Mouse (Mus musculus): ENCODE measurements around the gene Ugt1a8. TPM values are rescaled to one million over a fixed set of nuclear protein-coding genes. Genes with fewer than 3 reads are reported as not detected.

Gene Ugt1a8
- total and polyA plus RNA-seq, 3 experiments: not detected

DNA sequence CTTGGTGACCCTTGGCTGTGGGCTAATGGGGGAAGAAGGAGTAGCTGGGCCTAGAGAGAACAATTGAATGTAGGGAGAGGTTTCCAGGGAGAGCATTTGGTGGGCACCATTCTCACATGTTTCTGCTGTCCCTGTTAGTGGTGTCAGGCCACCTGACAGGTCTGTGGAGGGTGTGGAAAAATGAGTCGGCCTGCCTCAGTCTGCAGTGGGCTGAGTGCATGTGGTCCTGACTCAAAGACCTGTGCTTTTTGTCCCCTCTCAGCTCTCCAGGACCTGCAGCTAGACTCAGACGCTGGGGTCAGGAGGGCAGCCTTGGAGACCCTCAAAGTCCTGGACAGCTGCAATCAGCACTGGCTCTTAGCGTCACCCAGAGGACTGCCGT lies 172.0 kb downstream of the Ugt1a8 start:
- Histone ChIP-seq H3K9ac (ENCODE audit: control insufficient read depth, low read depth, low read length, poor library complexity, severe bottlenecking) (no peak overlapping the region), H3K36me3 (ENCODE audit: control insufficient read depth in 1 of 2, insufficient read depth in 2 of 2, low read length in 2 of 2) (peaks cover 0 to 24% of the 10 kb centered on the region in 2 experiments; a peak in 3 of 4 replicates), H3K4me3 (ENCODE audit: control insufficient read depth in 1 of 2, insufficient read depth in 1 of 2, low read depth in 2 of 2, low read length in 2 of 2) (no peak overlapping the region), H3K9me3 (replicated peaks; ENCODE audit: insufficient read depth, low read length) (no peaks in the 10 kb centered on the region), H3K27me3 (ENCODE audit: control insufficient read depth in 1 of 2, insufficient read depth in 2 of 2, low read length in 2 of 2) (no peaks in the 10 kb centered on the region), H3K27ac (ENCODE audit: control insufficient read depth, low read depth, low read length) (no peak overlapping the region), H3K79me2 (ENCODE audit: control insufficient read depth, insufficient read depth, low read length, poor library complexity) (no peaks in the 10 kb centered on the region), H3K4me1 (ENCODE audit: control insufficient read depth in 1 of 2, insufficient read depth in 2 of 2, low read length in 2 of 2) (peaks cover 7 to 17% of the 10 kb centered on the region in 2 experiments)
- DNase-seq (ENCODE audit: low read depth, low spot score): no peak
- TF ChIP-seq POLR2A (IDR thresholded peaks at IDR 0.05; ENCODE audit: control insufficient read depth in 1 of 2, insufficient read depth in 1 of 2, low read depth in 1 of 2, low read length in 2 of 2, poor library complexity in 1 of 2) (peak in 1 of 2 experiments; percentile 30; a peak in 1 of 4 replicates), MXI1 (IDR thresholded peaks at IDR 0.05; ENCODE audit: low read depth, low read length) (no peak), ZC3H11A (IDR thresholded peaks at IDR 0.05; ENCODE audit: low read depth, low read length) (no peak)

DNA sequence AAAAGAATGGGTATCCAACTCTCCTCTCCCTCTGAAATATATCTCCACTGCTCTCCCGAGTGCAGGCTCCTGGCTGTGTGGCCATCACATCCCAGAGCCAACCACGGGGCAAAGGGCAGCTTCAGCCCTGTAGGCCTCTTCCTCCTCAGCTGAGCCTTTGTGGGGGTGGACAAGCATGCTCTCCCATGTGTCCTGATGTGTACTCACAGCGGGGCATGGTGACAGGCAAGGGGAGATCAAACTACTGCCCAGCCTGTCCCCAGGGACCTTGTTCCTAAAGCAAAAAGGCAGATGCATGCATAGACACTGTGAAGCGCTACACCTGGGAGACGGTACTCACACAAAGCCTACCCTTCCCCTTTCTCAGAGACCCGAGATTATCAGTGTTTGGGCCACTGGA lies 172.5 kb downstream of the Ugt1a8 start:
- DNase-seq (ENCODE audit: low read depth, low spot score): peak; percentile 47
- Histone ChIP-seq H3K9ac (ENCODE audit: control insufficient read depth, low read depth, low read length, poor library complexity, severe bottlenecking) (no peak overlapping the region), H3K36me3 (ENCODE audit: control insufficient read depth in 1 of 2, insufficient read depth in 2 of 2, low read length in 2 of 2) (peaks cover 0 to 24% of the 10 kb centered on the region in 2 experiments; a peak in 3 of 4 replicates), H3K9me3 (replicated peaks; ENCODE audit: insufficient read depth, low read length) (no peaks in the 10 kb centered on the region), H3K27ac (ENCODE audit: control insufficient read depth, low read depth, low read length) (no peak overlapping the region), H3K79me2 (ENCODE audit: control insufficient read depth, insufficient read depth, low read length, poor library complexity) (no peaks in the 10 kb centered on the region), H3K4me3 (ENCODE audit: control insufficient read depth in 1 of 2, insufficient read depth in 1 of 2, low read depth in 2 of 2, low read length in 2 of 2) (no peak overlapping the region), H3K27me3 (ENCODE audit: control insufficient read depth in 1 of 2, insufficient read depth in 2 of 2, low read length in 2 of 2) (no peaks in the 10 kb centered on the region), H3K4me1 (ENCODE audit: control insufficient read depth in 1 of 2, insufficient read depth in 2 of 2, low read length in 2 of 2) (peaks cover 7 to 17% of the 10 kb centered on the region in 2 experiments)
- TF ChIP-seq RCOR1 (IDR thresholded peaks at IDR 0.05; ENCODE audit: low read depth, low read length) (no peak), POLR2A (IDR thresholded peaks at IDR 0.05; ENCODE audit: control insufficient read depth in 1 of 2, insufficient read depth in 1 of 2, low read depth in 1 of 2, low read length in 2 of 2, poor library complexity in 1 of 2) (peak in 1 of 2 experiments; percentile 31; a peak in 1 of 4 replicates)

DNA sequence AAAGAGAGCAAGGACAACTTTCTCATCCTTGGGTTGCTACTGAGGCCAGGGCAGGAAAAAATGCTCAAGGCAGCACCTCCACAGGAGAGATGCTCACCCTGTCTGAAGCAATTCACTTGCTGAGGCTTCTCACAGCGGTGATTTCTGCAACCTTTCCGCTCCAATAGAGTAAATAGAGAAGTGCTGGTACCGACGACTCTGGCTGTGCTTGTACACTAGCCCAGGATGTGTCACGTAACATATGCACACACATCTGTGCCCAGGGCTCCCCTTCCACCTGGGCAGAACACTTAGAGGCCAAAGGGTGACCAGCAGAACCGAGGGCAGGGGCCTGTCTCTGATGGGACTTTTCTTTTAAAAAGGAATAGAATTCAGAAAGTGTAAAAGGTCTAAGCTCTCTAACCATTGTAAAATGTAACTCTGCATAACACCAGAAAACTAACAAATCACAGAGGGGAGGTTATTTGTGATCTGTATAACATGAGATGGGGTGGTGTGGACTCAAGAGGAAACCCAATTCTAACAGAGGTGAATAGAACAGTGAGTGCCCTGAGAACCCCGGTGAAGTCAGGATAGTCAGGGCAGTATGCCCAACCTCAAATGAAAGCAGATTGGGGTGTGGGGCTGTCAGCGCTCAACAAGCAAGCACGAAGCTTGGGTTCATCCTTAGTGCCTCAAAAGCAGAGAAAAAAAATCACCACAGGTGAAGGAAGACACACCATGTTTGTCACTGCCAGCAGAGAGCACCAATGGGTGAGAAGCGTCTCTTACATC lies 173.2 kb downstream of the Ugt1a8 start:
- peaks cover 6 to 24% of the 10 kb centered on the region in 2 experiments for H3K36me3 ChIP-seq (ENCODE audit: control insufficient read depth in 1 of 2, insufficient read depth in 2 of 2, low read length in 2 of 2)
- H3K27me3 ChIP-seq (ENCODE audit: control insufficient read depth in 1 of 2, insufficient read depth in 2 of 2, low read length in 2 of 2): no peaks in the 10 kb centered on the region
- H3K27ac ChIP-seq (ENCODE audit: control insufficient read depth, low read depth, low read length): no peak overlapping the region
- H3K4me1 ChIP-seq (ENCODE audit: control insufficient read depth in 1 of 2, insufficient read depth in 2 of 2, low read length in 2 of 2): peaks cover 7 to 17% of the 10 kb centered on the region in 2 experiments
- H3K9ac ChIP-seq (ENCODE audit: control insufficient read depth, low read depth, low read length, poor library complexity, severe bottlenecking): no peak overlapping the region
- no peak for TF ChIP-seq SMC3 (IDR thresholded peaks at IDR 0.05; ENCODE audit: low read depth, low read length)
- no peak for TF ChIP-seq HCFC1 (IDR thresholded peaks at IDR 0.05; ENCODE audit: low read depth, low read length)
- no peaks in the 10 kb centered on the region for H3K79me2 ChIP-seq (ENCODE audit: control insufficient read depth, insufficient read depth, low read length, poor library complexity)
- H3K4me3 ChIP-seq (ENCODE audit: control insufficient read depth in 1 of 2, insufficient read depth in 1 of 2, low read depth in 2 of 2, low read length in 2 of 2): no peak overlapping the region
- H3K9me3 ChIP-seq (replicated peaks; ENCODE audit: insufficient read depth, low read length): no peaks in the 10 kb centered on the region
- no peak for DNase-seq (ENCODE audit: low read depth, low spot score)

DNA sequence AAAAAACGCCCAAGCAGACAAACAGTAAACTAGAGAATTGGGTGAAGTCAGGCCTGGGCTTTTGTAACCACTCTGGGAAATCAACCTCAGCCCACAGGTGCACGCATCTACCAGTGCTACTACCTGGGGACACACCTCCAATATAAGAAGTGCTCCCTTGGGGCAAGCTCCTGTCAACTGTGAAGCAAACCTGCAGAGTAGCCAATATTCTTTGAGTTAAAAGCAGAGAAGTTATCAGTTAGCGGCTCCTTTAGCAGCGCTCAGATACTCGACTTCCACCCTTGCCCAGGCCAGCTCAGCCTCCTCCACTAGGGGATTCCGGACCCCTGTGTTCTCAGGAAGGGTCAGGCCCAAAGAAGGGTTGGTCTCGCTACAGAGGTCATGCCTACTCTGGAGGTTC lies 174.1 kb downstream of the Ugt1a8 start:
- Histone ChIP-seq H3K27me3 (ENCODE audit: control insufficient read depth in 1 of 2, insufficient read depth in 2 of 2, low read length in 2 of 2) (no peaks in the 10 kb centered on the region), H3K4me3 (ENCODE audit: control insufficient read depth in 1 of 2, insufficient read depth in 1 of 2, low read depth in 2 of 2, low read length in 2 of 2) (no peak overlapping the region), H3K79me2 (ENCODE audit: control insufficient read depth, insufficient read depth, low read length, poor library complexity) (no peaks in the 10 kb centered on the region), H3K9ac (ENCODE audit: control insufficient read depth, low read depth, low read length, poor library complexity, severe bottlenecking) (no peak overlapping the region), H3K27ac (ENCODE audit: control insufficient read depth, low read depth, low read length) (peak overlapping the region; percentile 31; the same call in 1 of the 2 replicates), H3K4me1 (ENCODE audit: control insufficient read depth in 1 of 2, insufficient read depth in 2 of 2, low read length in 2 of 2) (peaks cover 7 to 17% of the 10 kb centered on the region in 2 experiments), H3K9me3 (replicated peaks; ENCODE audit: insufficient read depth, low read length) (no peaks in the 10 kb centered on the region), H3K36me3 (ENCODE audit: control insufficient read depth in 1 of 2, insufficient read depth in 2 of 2, low read length in 2 of 2) (peaks cover 14 to 24% of the 10 kb centered on the region in 2 experiments)
- TF ChIP-seq MAX (IDR thresholded peaks at IDR 0.05; ENCODE audit: low read length) (0 out of 2 replicates have a peak, but pooled peaks have one; percentile 1), TCF12 (IDR thresholded peaks at IDR 0.05; ENCODE audit: low read depth, low read length) (no peak), MAFK (IDR thresholded peaks at IDR 0.05; ENCODE audit: borderline replicate concordance, low read depth, low read length) (no peak), E2F4 (IDR thresholded peaks at IDR 0.05; ENCODE audit: borderline replicate concordance, low read depth, low read length) (no peak), NELFE (IDR thresholded peaks at IDR 0.05; ENCODE audit: low read depth, low read length) (peak; percentile 20; the same call in 1 of the 2 replicates), SMC3 (IDR thresholded peaks at IDR 0.05; ENCODE audit: low read depth, low read length) (peak; percentile 13; the same call in 1 of the 2 replicates), EP300 (IDR thresholded peaks at IDR 0.05; ENCODE audit: low read depth in 1 of 2, low read length in 2 of 2) (0 out of 4 replicates have a peak, but pooled peaks of 1 of the 2 experiments have one; percentile 5), ZMIZ1 (IDR thresholded peaks at IDR 0.05; ENCODE audit: low read depth, low read length) (peak; percentile 61; the same call in 1 of the 2 replicates)
- peak; percentile 49 for DNase-seq (ENCODE audit: low read depth, low spot score)

Measured in MEL (cell line).